Mouse (Mus musculus) embryonic fibroblast, embryonic 13.5 days (primary cell): ENCODE data around the gene Stx5a. TPM values are rescaled to one million over a fixed set of nuclear protein-coding genes. Genes with fewer than 3 reads are reported as not detected.
A peak's percentile ranks its signal among the peaks of the same experiment; 100 is the strongest.

Experiments
- H3K27ac ChIP-seq: 2 replicates; pipeline ENCODE4 v1.5.1; 2012; ENCODE audit warnings: low read length, control low read depth, inconsistent platforms; ENCODE audit not compliant: insufficient read depth
- H3K4me1 ChIP-seq: 2 replicates; pipeline ENCODE4 v1.6.1; 2011; ENCODE audit warnings: low read length; ENCODE audit not compliant: control insufficient read depth, insufficient read depth
- H3K4me3 ChIP-seq: 2 replicates; pipeline ENCODE4 v1.5.1; 2011; ENCODE audit warnings: mild to moderate bottlenecking, control low read depth, low read length; ENCODE audit not compliant: insufficient read depth
- CTCF ChIP-seq: IDR thresholded peaks from 2 replicates; pipeline ENCODE4 v1.5.1; 2011; ENCODE audit warnings: mild to moderate bottlenecking, control low read depth, low read length, moderate library complexity, borderline replicate concordance; ENCODE audit not compliant: insufficient read depth
- POLR2A ChIP-seq: IDR thresholded peaks from 2 replicates; pipeline ENCODE4 v1.6.1; 2011; ENCODE audit warnings: low read depth, mild to moderate bottlenecking, control low read depth, low read length, moderate library complexity
- polyA plus RNA-seq: library from polyadenylated mRNA; stranded (reverse); fragments of >200 nt; gene quantifications from 2 replicates; pipeline ENCODE4 v1.2.4, GENCODE M21; 2011; ENCODE audit warnings: low read depth; ENCODE audit not compliant: missing spikeins, insufficient read length

The Stx5a gene
- polyA plus RNA-seq = 97.6 and 114 TPM in 2 replicates

DNA sequence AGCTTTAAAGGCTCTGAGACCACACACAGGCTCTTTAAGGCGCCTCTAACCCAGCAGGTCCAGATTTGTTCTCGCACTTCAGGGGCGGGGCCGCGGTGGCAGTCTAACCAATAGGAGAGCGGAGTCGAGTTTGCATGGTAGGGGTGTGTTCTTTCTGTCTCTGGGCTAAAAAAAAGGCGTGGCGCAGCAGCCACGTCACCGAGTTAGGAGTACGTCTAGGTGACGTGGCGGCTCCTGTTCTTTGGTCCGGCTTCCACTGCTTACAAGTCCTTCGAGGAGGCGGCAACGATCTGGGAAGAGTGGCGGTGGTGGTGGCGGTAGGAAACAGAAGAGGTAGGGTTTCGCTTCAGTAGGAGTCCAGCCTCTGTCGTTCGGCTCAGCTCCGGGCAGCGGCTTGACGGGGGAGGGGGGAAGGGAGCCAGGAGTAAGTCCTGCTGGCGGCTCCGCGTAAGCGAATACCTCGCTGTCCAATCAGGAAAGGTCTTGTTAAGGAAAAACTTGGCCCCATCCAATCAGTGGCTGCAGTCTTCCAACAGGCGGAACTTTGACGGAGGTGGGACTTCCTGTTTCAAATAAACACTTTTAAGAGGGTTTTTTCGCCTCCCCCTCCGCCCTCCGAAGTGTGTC, at the start of gene Stx5a:
Stx5a (plus strand) TSS at position 171 of the 627 bp plus-strand sequence.
- TF ChIP-seq POLR2A = peak; percentile 77
- TF ChIP-seq CTCF = no peak

DNA sequence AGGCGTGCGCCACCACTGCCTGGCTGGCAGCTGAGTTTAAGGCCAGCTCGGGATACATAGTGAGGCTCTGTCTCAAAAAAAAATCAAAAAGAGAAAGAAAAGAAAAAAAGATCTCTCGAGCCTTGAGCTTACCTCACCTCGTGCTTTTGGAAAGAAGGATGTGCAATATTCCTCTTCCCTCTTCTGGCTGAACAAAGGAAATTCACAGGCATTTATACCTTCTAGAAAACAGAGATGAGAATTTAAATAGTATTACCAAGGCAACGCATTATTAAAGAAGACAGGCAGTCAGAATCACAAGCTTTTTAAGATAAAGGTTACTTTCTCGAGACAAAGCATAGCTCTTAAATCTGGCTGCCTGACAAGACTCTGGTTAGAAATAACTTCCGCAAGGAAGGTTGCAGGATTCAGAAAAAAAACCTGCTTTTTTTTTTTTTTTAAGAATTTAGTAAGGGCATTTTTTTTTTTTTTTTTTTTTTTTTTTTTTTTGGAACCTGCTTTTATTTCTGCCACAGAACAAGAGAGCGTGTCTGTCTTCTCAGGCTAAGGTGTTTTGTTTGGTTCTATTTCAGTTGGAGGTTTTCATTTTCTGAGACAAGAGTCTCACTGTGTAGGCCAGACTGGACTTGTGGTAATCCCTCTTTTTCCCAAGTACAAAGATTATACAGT, 49.2 kb upstream of the Stx5a start:
- H3K27ac ChIP-seq = no peak overlapping the region
- TF ChIP-seq CTCF (no peak), POLR2A (no peak)
- no peak overlapping the region for H3K4me3 ChIP-seq
- peaks cover 3% of the 10 kb centered on the region; the same call in 1 of the 2 replicates for H3K4me1 ChIP-seq

More for the DNA sequence above, at the start of gene Stx5a:
- peak within 1 kb of the TSS; percentile 91 for H3K4me3 ChIP-seq
- H3K4me1 ChIP-seq = peaks cover 6% of the 10 kb centered on the region; the same call in 1 of the 2 replicates
- H3K27ac ChIP-seq = peak within 1 kb of the TSS; percentile 96

DNA sequence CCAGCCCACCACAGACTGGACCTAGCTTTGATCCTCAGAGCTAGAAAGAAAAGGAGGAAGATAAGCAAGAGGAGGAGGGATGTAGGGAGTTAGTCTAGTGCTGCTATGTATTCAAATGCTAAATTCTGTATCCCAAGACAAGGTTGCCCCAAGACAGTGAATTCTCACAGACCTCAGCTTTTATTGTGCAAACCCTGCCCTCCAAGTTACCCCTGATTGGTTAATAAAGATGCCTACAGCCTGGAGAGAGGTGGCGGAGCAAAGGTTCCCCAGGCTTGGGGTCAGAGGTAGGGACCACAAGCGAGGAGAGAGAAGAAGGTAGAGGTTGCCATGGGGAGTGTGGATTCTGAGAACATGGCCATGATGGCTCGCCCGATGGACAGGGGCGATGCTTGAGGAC, 48.5 kb upstream of the Stx5a start:
- TF ChIP-seq POLR2A = no peak
- no peak for TF ChIP-seq CTCF
- Histone ChIP-seq H3K4me1 (peaks cover 3% of the 10 kb centered on the region; the same call in 1 of the 2 replicates), H3K27ac (no peak overlapping the region), H3K4me3 (no peak overlapping the region)

DNA sequence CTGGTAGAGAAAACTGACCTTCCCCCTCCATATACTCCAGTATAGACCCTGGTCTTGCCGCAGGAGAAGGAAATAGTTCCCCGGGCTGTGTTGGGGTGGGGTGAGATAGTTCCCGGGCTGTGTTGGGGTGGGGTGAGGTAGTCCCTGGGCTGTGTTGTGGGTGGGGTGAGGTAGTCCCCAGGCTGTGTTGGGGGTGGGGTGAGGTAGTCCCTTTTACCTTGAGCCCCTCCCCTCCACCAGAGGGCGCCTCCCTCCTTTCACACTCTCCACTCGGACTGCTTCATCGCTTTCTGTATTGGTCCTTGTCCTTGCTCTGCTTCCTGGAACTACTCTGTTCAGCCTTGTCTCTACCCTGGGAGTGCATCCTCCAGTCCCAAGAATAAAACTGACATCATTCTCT, 45.9 kb upstream of the Stx5a start:
- no peak overlapping the region for H3K4me3 ChIP-seq
- TF ChIP-seq POLR2A (no peak), CTCF (0 out of 2 replicates have a peak, but pooled peaks have one; percentile 2)
- no peaks in the 10 kb centered on the region for H3K4me1 ChIP-seq
- H3K27ac ChIP-seq = no peak overlapping the region

DNA sequence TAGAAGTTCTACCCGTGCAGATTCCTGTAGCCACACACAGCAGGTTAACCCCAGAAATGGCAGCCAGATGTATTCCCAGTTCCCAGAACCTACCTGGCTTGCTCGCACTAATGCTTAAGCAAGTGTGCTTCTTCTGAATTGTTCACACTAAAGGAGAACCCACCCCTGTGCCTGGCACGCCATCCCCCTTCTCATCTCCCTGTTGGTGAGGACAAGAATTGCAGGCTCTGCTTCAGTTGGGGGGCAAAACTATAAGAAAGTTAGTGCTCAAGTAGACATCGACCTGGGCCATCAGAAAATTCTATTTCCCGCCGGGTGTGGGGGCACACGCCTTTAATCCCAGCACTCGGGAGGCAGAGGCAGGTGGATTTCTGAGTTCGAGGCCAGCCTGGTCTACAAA, 41.6 kb upstream of the Stx5a start:
- TF ChIP-seq CTCF = no peak
- no peak for TF ChIP-seq POLR2A
- Histone ChIP-seq H3K4me1 (no peaks in the 10 kb centered on the region), H3K27ac (no peak overlapping the region), H3K4me3 (no peak overlapping the region)

DNA sequence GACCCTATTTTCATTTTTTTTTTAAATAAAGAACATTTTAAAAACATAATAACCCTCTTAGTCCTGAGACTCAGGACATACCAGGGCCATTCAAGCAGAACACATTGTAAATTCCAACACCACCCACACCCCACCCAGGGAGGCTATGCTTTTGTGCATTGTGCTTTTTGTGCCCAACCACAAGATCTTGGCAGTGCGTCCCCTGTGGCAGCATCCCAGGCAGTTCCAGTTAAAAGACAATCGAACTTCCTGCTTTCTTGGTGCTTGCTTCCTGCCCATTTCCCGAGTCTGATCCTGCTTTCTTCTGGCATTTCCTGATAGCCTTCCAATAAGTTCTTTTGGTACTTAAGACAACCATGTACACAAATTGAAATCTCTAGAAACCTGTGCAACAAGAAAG, 38.8 kb upstream of the Stx5a start:
- Histone ChIP-seq H3K27ac (peak overlapping the region; percentile 75), H3K4me3 (no peak overlapping the region), H3K4me1 (no peaks in the 10 kb centered on the region)
- no peak for TF ChIP-seq POLR2A
- TF ChIP-seq CTCF = no peak

DNA sequence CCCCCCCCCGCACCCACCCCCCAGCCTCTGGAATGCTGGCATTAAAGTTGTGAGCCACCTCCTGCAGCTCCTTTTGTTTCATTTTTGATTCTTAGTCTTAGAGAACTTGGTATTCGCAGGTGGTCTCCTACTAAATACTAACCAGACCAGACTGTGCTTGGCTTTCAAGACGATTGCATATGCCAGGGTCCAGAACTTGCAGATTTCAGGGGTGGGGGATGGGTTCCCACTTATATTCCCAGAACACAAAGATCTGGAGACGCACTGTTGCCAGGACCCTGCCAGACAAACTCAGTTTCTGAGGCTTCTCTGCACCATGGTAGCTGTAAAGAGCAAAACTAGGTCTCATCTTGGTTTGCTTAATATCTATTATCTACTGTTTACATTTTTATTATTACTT, 37.6 kb upstream of the Stx5a start:
- H3K4me1 ChIP-seq = no peaks in the 10 kb centered on the region
- TF ChIP-seq POLR2A (no peak), CTCF (no peak)
- no peak overlapping the region for H3K27ac ChIP-seq
- H3K4me3 ChIP-seq = no peak overlapping the region

DNA sequence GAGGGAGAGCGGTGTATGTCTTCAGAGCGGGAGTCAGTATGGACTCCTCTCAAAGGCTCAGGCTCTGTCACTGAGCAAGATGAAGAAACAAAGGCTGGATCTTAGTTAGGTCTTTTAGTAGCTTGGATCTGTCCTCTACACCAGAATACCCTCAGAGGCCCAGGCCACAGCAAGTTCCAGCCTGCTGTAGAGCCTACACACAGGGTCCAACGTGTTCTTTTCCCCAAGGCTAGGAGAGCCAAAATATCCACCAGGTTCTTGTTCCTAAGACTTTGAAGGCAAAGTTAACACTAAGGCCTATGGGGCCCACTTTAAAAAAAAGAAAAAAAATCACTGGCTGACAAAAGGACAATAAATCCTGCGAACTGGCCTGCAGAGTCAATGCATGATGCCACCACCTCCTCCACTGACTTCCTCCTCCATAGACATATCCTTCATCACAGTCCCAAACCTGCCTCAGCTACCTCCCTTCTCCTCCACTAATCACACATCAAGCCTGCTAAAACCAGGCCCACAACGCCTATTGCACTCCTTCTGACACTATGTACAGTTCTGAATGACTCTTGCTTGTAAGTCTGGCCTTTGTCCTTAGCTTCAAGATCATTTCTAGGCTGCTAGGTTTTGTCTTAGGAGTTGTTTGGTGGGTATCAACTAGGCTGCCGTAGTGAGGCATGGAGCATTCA, 36.0 kb upstream of the Stx5a start:
- Histone ChIP-seq H3K27ac (peak overlapping the region; percentile 50), H3K4me3 (no peak overlapping the region), H3K4me1 (0 out of 2 replicates have a peak, but pooled peaks cover 4% of the 10 kb centered on the region)
- TF ChIP-seq CTCF (no peak), POLR2A (0 out of 2 replicates have a peak, but pooled peaks have one; percentile 25)

DNA sequence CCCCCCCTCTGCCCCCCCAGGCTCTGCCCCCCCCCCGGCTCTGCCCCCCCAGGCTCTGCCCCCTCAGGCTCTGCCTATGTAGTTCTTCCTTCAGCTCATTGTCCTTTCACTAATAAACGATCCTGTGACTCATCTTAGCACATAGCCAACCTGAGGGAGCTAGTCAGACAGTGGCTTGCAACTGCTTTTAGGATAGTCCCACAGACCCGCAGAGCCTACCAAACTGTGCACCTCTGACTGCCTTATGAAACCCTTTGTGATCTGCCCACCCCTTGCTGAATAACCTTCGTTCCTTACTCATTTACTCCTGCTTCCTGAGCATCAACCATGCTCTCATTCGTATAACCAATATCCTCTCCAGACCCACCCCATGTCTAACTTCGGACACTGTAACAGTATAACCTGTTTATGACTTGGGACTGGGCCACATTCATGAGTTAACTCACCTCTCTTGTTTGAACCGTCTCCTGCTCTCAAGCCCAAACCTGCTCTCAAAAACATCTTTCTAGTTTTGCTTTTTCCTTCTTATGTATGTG, 35.0 kb upstream of the Stx5a start:
- no peak overlapping the region; the same call in 1 of the 2 replicates for H3K27ac ChIP-seq
- H3K4me3 ChIP-seq = no peak overlapping the region
- TF ChIP-seq CTCF (no peak), POLR2A (0 out of 2 replicates have a peak, but pooled peaks have one; percentile 24)
- peaks cover 7% of the 10 kb centered on the region; the same call in 1 of the 2 replicates for H3K4me1 ChIP-seq
